ENCODE assay signal across 11 mouse cellular contexts in genomic region chr5:111073316-111073736, GRCm38 (mm10).
DNase-seq lines count a peak whose midpoint lies in the region; ATAC-seq and TF ChIP-seq lines count a peak whose summit lies in the region.
"Had no signal": no experiment of that assay in that cellular context is flagged by ENCODE, and none has a peak within 500 bp of the region (broad histone marks: within the 10 kb centered on the region; RNA-seq: fewer than 3 reads in every experiment).

No protein-coding gene starts in this region.

- H3K4me2 ChIP-seq in lung, embryonic 15.5 days: no peak overlapping the region
- H3K4me2 ChIP-seq in hindbrain, embryonic 16.5 days (ENCODE audit: low read length): no peak overlapping the region
- H3K4me2 ChIP-seq in neural tube, embryonic 15.5 days: no peak overlapping the region
- no peak overlapping the region for H3K4me2 ChIP-seq in intestine, embryonic 15.5 days (replicated peaks)

- peak; percentile 35; the same call in 1 of the 2 replicates for ATAC-seq in lung, embryonic 15.5 days (ENCODE audit: borderline replicate concordance, extremely low read depth, low FRiP score, low TSS enrichment)
- ATAC-seq in hindbrain, embryonic 16.5 days: peak; percentile 74
- no peak for ATAC-seq in neural tube, embryonic 15.5 days (ENCODE audit: low FRiP score)
- no peak for ATAC-seq in intestine, embryonic 15.5 days

- H3K9me3 ChIP-seq in lung, embryonic 15.5 days: no peaks in the 10 kb centered on the region
- H3K9me3 ChIP-seq in hindbrain, embryonic 16.5 days (ENCODE audit: control insufficient read depth, low read length): no peaks in the 10 kb centered on the region
- no peaks in the 10 kb centered on the region for H3K9me3 ChIP-seq in neural tube, embryonic 15.5 days (replicated peaks)
- H3K9me3 ChIP-seq in intestine, embryonic 15.5 days: no peaks in the 10 kb centered on the region

- no peak overlapping the region for H3K4me3 ChIP-seq in gastrocnemius, adult 2 months
- no peak overlapping the region for H3K4me3 ChIP-seq in lung, embryonic 15.5 days
- H3K4me3 ChIP-seq in lung, adult 2 months (replicated peaks; ENCODE audit: extremely low read depth, low read depth, low read length): no peak overlapping the region
- no peak overlapping the region for H3K4me3 ChIP-seq in hindbrain, embryonic 16.5 days (ENCODE audit: low read length)
- no peak overlapping the region for H3K4me3 ChIP-seq in neural tube, embryonic 15.5 days (replicated peaks)
- H3K4me3 ChIP-seq in intestine, embryonic 15.5 days (replicated peaks): no peak overlapping the region
- H3K4me3 ChIP-seq: erythroblast, embryonic 14.5 days; left cerebral cortex, adult 2 months had no signal

- H3K27ac ChIP-seq in gastrocnemius, adult 2 months: peak overlapping the region; percentile 54
- H3K27ac ChIP-seq in lung, embryonic 15.5 days: no peak overlapping the region
- H3K27ac ChIP-seq in hindbrain, embryonic 16.5 days (ENCODE audit: low read depth, low read length): no peak overlapping the region; the same call in 1 of the 2 replicates
- H3K27ac ChIP-seq in neural tube, embryonic 15.5 days (replicated peaks): peak overlapping the region; percentile 58
- H3K27ac ChIP-seq in intestine, embryonic 15.5 days: no peak overlapping the region
- H3K27ac ChIP-seq: left cerebral cortex, adult 2 months had no signal

- H3K36me3 ChIP-seq in lung, embryonic 15.5 days: no peaks in the 10 kb centered on the region
- H3K36me3 ChIP-seq in hindbrain, embryonic 16.5 days (ENCODE audit: control insufficient read depth, insufficient read depth, low read length): no peaks in the 10 kb centered on the region
- no peaks in the 10 kb centered on the region for H3K36me3 ChIP-seq in neural tube, embryonic 15.5 days
- no peaks in the 10 kb centered on the region for H3K36me3 ChIP-seq in intestine, embryonic 15.5 days

- H3K4me1 ChIP-seq in lung, embryonic 15.5 days: peaks cover 17% of the 10 kb centered on the region
- peaks cover 4% of the 10 kb centered on the region for H3K4me1 ChIP-seq in lung, adult 2 months (ENCODE audit: control insufficient read depth, insufficient read depth, low read length)
- peaks cover 16% of the 10 kb centered on the region for H3K4me1 ChIP-seq in hindbrain, embryonic 16.5 days (ENCODE audit: control insufficient read depth, insufficient read depth, low read depth, low read length)
- H3K4me1 ChIP-seq in neural tube, embryonic 15.5 days: peaks cover 40% of the 10 kb centered on the region
- peaks cover 5% of the 10 kb centered on the region; the same call in 1 of the 2 replicates for H3K4me1 ChIP-seq in intestine, embryonic 15.5 days (replicated peaks)

- no peak overlapping the region for H3K9ac ChIP-seq in lung, embryonic 15.5 days
- H3K9ac ChIP-seq in hindbrain, embryonic 16.5 days (ENCODE audit: low read depth, low read length): no peak overlapping the region
- H3K9ac ChIP-seq in neural tube, embryonic 15.5 days (replicated peaks): no peak overlapping the region
- no peak overlapping the region for H3K9ac ChIP-seq in intestine, embryonic 15.5 days

- 51% methylated on average over 6 of the region's 6 CpGs for WGBS in lung, embryonic 15.5 days
- WGBS in lung, adult 2 months: 56% methylated on average over 6 of the region's 6 CpGs
- 42% methylated on average over 6 of the region's 6 CpGs for WGBS in hindbrain, embryonic 16.5 days
- WGBS in neural tube, embryonic 15.5 days: 29% methylated on average over 6 of the region's 6 CpGs
- WGBS in intestine, embryonic 15.5 days: 54% methylated on average over 6 of the region's 6 CpGs

- intact Hi-C loops in gastrocnemius, adult 2 months (cut with DNase I): no loop called here

- no peak for TF ChIP-seq CTCF in gastrocnemius, adult 2 months (IDR thresholded peaks at IDR 0.05)
- TF ChIP-seq CTCF in lung, adult 2 months (IDR thresholded peaks at IDR 0.05; ENCODE audit: insufficient read depth, low read length): no peak

- no peak for TF ChIP-seq POLR2A in lung, adult 2 months (IDR thresholded peaks at IDR 0.05; ENCODE audit: borderline replicate concordance, extremely low read depth, low read depth, low read length)

- H3K27me3 ChIP-seq in lung, embryonic 15.5 days: no peaks in the 10 kb centered on the region
- H3K27me3 ChIP-seq in hindbrain, embryonic 16.5 days (replicated peaks; ENCODE audit: control insufficient read depth, insufficient read depth, low read length): no peaks in the 10 kb centered on the region
- H3K27me3 ChIP-seq in neural tube, embryonic 15.5 days (replicated peaks): no peaks in the 10 kb centered on the region
- H3K27me3 ChIP-seq in intestine, embryonic 15.5 days (replicated peaks): no peaks in the 10 kb centered on the region

- DNase-seq in gastrocnemius, adult 2 months: no peak
- DNase-seq in gastrocnemius, postnatal 25 days: no peak
- no peak for DNase-seq in lung, adult 2 months
- DNase-seq in spleen, postnatal 10 days (ENCODE audit: low spot score in 2 of 2): no peak
- DNase-seq: B cell, adult 2 months had no signal

Comparison
In these comparisons a context has a peak if more than half of its experiments do, and no peak if none do; other contexts are left out.
1. H3K27ac ChIP-seq: peak in gastrocnemius, adult 2 months (single experiment) and neural tube, embryonic 15.5 days (single experiment); none in lung, embryonic 15.5 days (single experiment), hindbrain, embryonic 16.5 days (single experiment) and intestine, embryonic 15.5 days (single experiment).
2. ATAC-seq: peak in lung, embryonic 15.5 days (single experiment) and hindbrain, embryonic 16.5 days (single experiment); none in neural tube, embryonic 15.5 days (single experiment) and intestine, embryonic 15.5 days (single experiment).